Mouse (Mus musculus): ENCODE data around the gene Zfp418. TPM values are rescaled to one million over a fixed set of nuclear protein-coding genes. Genes with fewer than 3 reads are reported as not detected.
"Not testable (repeated sequence)": the region's sequence is repeated elsewhere in the genome, so short reads cannot be mapped to it uniquely, and the experiment has no call there.

Gene Zfp418
- polyA plus RNA-seq, 1 experiment, result 3.1 TPM

DNA sequence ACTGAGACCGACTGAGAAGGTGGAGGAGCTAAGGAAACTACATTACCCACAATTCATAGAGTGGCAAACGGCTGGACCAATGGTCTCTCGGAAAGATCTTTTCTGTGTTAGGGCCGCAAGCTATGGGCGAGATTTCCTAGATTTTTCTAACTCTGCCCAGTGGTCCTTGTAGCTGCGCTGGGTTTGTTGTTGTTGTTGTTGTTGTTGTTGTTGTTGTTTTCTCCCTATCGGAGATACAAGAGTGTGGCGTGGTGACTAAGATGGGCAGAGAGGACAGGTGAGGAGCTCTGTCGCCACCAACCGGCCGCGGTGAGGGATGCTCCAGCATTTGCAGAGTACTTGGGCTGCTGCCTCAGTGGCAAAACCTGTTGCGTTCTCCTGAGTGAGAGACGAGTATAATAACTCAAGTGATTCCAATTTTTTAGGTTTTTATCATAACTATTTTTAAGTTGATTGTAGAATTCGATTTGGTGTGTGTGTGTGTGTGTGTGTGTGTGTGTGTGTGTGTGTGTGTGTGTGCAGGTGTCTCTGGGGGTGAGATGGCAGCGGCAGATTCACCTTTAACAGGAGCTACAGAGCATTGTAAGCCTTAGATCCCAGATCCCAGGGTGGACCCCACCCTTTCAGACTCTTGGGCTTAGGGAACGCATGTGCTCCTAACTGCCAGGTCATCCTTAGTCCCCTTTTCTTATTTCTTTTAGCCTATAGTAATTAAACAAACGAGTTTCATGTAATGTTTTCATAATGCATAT is 17.2 kb downstream of the Zfp418 start:
- no peak overlapping the region for H3K27ac ChIP-seq (ENCODE audit: insufficient read depth, low read depth, low read length)
- H3K4me1 ChIP-seq (ENCODE audit: control insufficient read depth, insufficient read depth, low read length), result no peaks in the 10 kb centered on the region
- peak overlapping the region; percentile 79 for H3K4me3 ChIP-seq (ENCODE audit: insufficient read depth, low read length)
- TF ChIP-seq POLR2A (IDR thresholded peaks at IDR 0.05; ENCODE audit: borderline replicate concordance, low read depth, low read length) (no peak), CTCF (IDR thresholded peaks at IDR 0.05; ENCODE audit: low read depth, low read length) (peak; percentile 86)

DNA sequence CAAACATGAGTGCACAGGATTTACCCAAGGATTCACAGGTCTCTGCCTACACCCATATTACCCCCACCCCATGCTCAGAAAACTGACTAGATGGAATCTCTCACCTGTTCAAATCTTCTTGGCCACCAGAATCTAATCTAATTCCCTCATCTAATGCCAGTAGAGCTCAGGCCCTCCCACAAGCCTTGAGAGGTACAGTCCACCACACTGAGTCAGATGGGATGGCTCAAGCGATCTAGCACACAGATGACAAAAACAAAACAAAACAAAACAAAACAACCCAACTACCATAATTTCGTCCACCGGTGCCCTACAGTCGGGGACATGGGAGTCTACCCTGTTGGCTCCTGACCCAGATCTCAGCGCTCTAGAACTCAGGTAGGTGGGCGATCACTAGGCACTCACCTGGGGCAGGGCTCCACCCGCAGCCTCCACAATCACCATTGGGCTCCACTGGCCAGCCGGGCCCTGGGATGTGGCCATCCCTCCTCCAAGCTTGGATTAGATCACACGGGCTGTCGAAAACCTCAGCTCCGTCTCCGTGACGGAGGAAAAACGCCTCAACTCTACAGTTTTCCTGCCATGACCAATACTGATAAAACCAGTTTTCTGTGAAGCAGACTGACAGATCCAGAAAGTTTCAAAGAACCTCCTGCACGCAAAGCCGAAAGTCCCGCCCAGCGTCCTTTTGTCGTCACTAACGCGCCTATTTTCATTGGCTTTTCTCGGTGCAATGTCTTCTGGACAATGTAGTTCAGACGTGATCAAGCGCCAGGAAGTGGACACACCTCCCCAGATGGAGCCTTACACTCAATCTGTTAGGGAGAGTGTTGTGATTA is 38.4 kb downstream of the Zfp418 start, which contains the start of gene Zfp772:
Gene Zfp772, minus strand, starts transcription at position 686 of the 839 bp plus-strand sequence.
- not testable (repeated sequence) for H3K4me1 ChIP-seq (ENCODE audit: control insufficient read depth, insufficient read depth, low read length); H3K27ac ChIP-seq (ENCODE audit: insufficient read depth, low read depth, low read length)
- peak within 1 kb of the TSS; percentile 61 for H3K4me3 ChIP-seq (ENCODE audit: insufficient read depth, low read length)

Other genes with a start within 250 kb of the Zfp418 start
- gene Aurkc, start 176.0 kb upstream of the Zfp418 start, polyA plus RNA-seq (2012; ENCODE audit: insufficient read depth, insufficient read length, missing spikeins), result not detected in 2 replicates
- 10.4 and 11.0 TPM in 2 replicates for gene Zfp954, start 49.8 kb upstream of the Zfp418 start, polyA plus RNA-seq (2012; ENCODE audit: insufficient read depth, insufficient read length, missing spikeins)
- gene Zfp773, start 34.6 kb upstream of the Zfp418 start, polyA plus RNA-seq (2012; ENCODE audit: insufficient read depth, insufficient read length, missing spikeins), result 2.3 and 2.6 TPM in 2 replicates
- gene Zfp772, start 38.7 kb downstream of the Zfp418 start, polyA plus RNA-seq (2012; ENCODE audit: insufficient read depth, insufficient read length, missing spikeins), result 3.6 and 4.1 TPM in 2 replicates
- gene Vmn2r29, start 76.0 kb downstream of the Zfp418 start, polyA plus RNA-seq (2012; ENCODE audit: insufficient read depth, insufficient read length, missing spikeins), result 1.4 TPM in 1 of 2 replicates, not detected in the other
- 3.0 and 3.4 TPM in 2 replicates for gene Gm45844, start 107.0 kb downstream of the Zfp418 start, polyA plus RNA-seq (2012; ENCODE audit: insufficient read depth, insufficient read length, missing spikeins)
- 40.8 and 44.2 TPM in 2 replicates for gene Clcn4, start 129.5 kb downstream of the Zfp418 start, polyA plus RNA-seq (2012; ENCODE audit: insufficient read depth, insufficient read length, missing spikeins)
- gene Vmn2r30, start 166.3 kb downstream of the Zfp418 start, polyA plus RNA-seq (2012; ENCODE audit: insufficient read depth, insufficient read length, missing spikeins), result 0.07 and 0.21 TPM in 2 replicates
- not detected in 2 replicates for gene Gm45783, start 203.2 kb downstream of the Zfp418 start, polyA plus RNA-seq (2012; ENCODE audit: insufficient read depth, insufficient read length, missing spikeins)
- gene Vmn2r31, start 228.4 kb downstream of the Zfp418 start, polyA plus RNA-seq (2012; ENCODE audit: insufficient read depth, insufficient read length, missing spikeins), result 0.09 and 0.12 TPM in 2 replicates